Mouse (Mus musculus) megakaryocyte, embryonic 14.5 days (primary cell): ENCODE results near the gene Cbx5. TPM values are rescaled to one million over a fixed set of nuclear protein-coding genes. Genes with fewer than 3 reads are reported as not detected.

ENCODE experiments used
- H3K27me3 ChIP-seq: replicated peaks from 2 replicates; pipeline ENCODE3; 2012; ENCODE audit warnings: inconsistent platforms
- H3K36me3 ChIP-seq: replicated peaks from 2 replicates; pipeline ENCODE3; 2012; ENCODE audit warnings: low read length, inconsistent platforms, mixed read lengths
- H3K4me1 ChIP-seq: 2 replicates; pipeline ENCODE4 v1.6.1; 2012; ENCODE audit warnings: inconsistent platforms
- H3K4me3 ChIP-seq: replicated peaks from 2 replicates; pipeline ENCODE3; 2012; ENCODE audit warnings: moderate library complexity, mild to moderate bottlenecking, inconsistent platforms
- H3K9me3 ChIP-seq: 2 replicates; pipeline ENCODE4 v1.6.1; 2012; ENCODE audit warnings: inconsistent platforms
- FLI1 ChIP-seq: IDR thresholded peaks from 2 replicates; pipeline ENCODE4 v1.6.1; 2012; ENCODE audit warnings: low read length, inconsistent platforms, mixed read lengths
- GATA1 ChIP-seq: IDR thresholded peaks from 3 replicates; pipeline ENCODE4 v1.6.1; 2012; ENCODE audit warnings: mixed read lengths, low read length, inconsistent platforms, borderline replicate concordance
- polyA plus RNA-seq: library from polyadenylated mRNA; stranded (reverse); fragments of >175 nt; gene quantifications from 2 replicates; pipeline ENCODE4 v1.2.3, GENCODE M21; 2012; ENCODE audit warnings: low replicate concordance; ENCODE audit not compliant: insufficient read depth

The Cbx5 gene
- polyA plus RNA-seq, 1 experiment: 1.5 TPM

- Histone ChIP-seq H3K27me3 (no peaks in the 10 kb centered on the region), H3K9me3 (no peaks in the 10 kb centered on the region), H3K4me1 (peaks cover 71% of the 10 kb centered on the region), H3K4me3 (peak within 1 kb of the TSS; percentile 96), H3K36me3 (peaks cover 15% of the 10 kb centered on the region)
- TF ChIP-seq FLI1: no peak
- no peak for TF ChIP-seq GATA1
Measured at GRCm38 (mm10) chr15:103272419-103273279, 33.0 kb upstream of the Cbx5 start, which contains the start of gene Copz1. Copz1 (plus strand) TSS chr15:103272714.

DNA sequence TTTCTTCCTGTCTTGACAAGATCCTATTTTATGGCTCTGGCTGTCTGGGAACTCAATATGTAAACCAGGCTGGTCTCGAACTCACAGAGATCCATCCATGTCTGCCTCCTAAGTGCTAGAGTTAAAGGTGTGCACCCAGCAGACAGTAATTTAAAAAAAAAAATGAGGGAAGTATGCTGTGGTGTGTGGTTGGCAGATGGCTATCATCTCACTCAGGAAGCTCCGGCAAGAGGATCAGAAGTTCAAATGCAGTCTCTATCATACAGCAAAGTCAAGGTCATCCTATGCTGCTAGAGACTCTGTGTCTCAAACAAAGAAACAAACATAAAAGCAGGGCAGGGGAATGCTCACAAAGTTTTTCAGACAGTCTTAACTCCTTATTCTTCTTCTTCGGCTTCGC, 29.3 kb upstream of the Cbx5 start:
- TF ChIP-seq GATA1 (no peak), FLI1 (no peak)
- no peaks in the 10 kb centered on the region for H3K27me3 ChIP-seq
- peaks cover 2% of the 10 kb centered on the region for H3K36me3 ChIP-seq
- peaks cover 62% of the 10 kb centered on the region for H3K4me1 ChIP-seq
- H3K9me3 ChIP-seq: no peaks in the 10 kb centered on the region
- no peak overlapping the region for H3K4me3 ChIP-seq

DNA sequence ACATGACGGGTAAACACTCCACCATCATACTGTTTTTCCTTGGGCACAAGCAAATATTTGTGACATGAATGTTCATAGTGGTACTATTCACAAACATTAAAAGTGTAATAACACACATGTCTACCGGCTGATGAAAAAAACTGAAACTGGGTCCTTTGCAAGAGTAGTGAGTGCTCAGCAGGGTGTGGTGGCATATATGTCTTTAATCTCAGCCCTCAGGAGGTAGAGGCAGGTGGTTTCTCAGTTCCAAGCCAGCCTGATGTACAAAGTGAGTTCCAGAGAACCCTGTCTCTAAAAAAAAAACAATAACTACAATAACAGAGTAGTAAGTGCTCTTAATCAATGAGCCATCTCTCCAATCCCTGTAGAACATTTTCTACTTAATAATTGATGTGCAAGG, 25.2 kb upstream of the Cbx5 start:
- H3K36me3 ChIP-seq: no peaks in the 10 kb centered on the region
- no peaks in the 10 kb centered on the region for H3K27me3 ChIP-seq
- no peak overlapping the region for H3K4me3 ChIP-seq
- peaks cover 83% of the 10 kb centered on the region for H3K4me1 ChIP-seq
- TF ChIP-seq GATA1 (no peak), FLI1 (no peak)
- H3K9me3 ChIP-seq: no peaks in the 10 kb centered on the region

DNA sequence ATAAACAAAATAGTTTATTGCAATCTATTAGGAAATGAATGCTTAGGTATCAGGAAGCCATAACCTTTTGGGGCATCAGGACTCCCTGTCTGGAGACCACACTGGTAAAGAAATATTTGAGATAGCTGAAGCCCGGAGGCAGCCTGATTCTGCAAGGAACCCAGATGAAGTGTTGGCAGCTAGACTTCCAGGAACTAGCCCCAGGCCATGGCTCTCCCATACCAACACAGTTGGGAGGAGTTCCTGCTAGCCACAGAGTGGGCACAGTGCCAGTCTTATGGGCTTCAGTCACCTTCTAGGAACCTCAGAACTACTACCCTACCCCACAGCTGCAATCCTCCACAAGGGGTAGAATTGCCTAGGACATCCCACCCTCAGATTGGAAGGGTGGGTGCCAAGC, 20.4 kb upstream of the Cbx5 start:
- Histone ChIP-seq H3K4me1 (peaks cover 90% of the 10 kb centered on the region), H3K27me3 (no peaks in the 10 kb centered on the region), H3K36me3 (peaks cover 2% of the 10 kb centered on the region), H3K9me3 (no peaks in the 10 kb centered on the region), H3K4me3 (peak overlapping the region; percentile 82)
- TF ChIP-seq GATA1 (no peak), FLI1 (no peak)

DNA sequence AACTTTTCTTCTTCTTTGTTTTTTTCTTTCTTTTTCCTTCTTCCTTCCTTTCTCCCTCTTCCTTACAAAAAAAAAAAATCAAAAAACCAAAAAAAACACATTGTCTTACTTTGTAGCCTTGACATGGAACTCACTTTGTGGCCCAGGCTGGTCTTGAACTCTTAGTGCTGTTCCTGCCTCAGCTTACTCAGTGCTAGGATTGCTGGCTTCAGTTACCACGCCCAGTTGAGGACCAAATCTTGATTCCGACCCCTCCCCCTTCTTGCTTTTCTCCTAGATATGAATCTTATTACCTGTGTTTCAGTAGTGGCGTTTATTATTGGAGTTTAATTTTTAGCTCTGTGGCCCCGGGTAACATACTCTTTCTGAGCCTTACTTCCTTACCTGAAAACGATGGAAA, 19.5 kb upstream of the Cbx5 start:
- peaks cover 81% of the 10 kb centered on the region for H3K4me1 ChIP-seq

GRCm38 (mm10) chr15:103257790-103258728, 18.4 kb upstream of the Cbx5 start, which contains the start of gene Nfe2:
Nfe2 (minus strand) TSS chr15:103258403.
- Histone ChIP-seq H3K36me3 (peaks cover 12% of the 10 kb centered on the region), H3K4me3 (peak within 1 kb of the TSS; percentile 97), H3K4me1 (peaks cover 70% of the 10 kb centered on the region), H3K9me3 (no peaks in the 10 kb centered on the region), H3K27me3 (no peaks in the 10 kb centered on the region)
- TF ChIP-seq GATA1 (peak; percentile 97), FLI1 (peak; percentile 96)

More for the DNA sequence above, 19.5 kb upstream of the Cbx5 start:
- TF ChIP-seq GATA1 (no peak), FLI1 (no peak)
- Histone ChIP-seq H3K4me3 (peak overlapping the region; percentile 97), H3K27me3 (no peaks in the 10 kb centered on the region), H3K36me3 (peaks cover 2% of the 10 kb centered on the region), H3K9me3 (no peaks in the 10 kb centered on the region)

DNA sequence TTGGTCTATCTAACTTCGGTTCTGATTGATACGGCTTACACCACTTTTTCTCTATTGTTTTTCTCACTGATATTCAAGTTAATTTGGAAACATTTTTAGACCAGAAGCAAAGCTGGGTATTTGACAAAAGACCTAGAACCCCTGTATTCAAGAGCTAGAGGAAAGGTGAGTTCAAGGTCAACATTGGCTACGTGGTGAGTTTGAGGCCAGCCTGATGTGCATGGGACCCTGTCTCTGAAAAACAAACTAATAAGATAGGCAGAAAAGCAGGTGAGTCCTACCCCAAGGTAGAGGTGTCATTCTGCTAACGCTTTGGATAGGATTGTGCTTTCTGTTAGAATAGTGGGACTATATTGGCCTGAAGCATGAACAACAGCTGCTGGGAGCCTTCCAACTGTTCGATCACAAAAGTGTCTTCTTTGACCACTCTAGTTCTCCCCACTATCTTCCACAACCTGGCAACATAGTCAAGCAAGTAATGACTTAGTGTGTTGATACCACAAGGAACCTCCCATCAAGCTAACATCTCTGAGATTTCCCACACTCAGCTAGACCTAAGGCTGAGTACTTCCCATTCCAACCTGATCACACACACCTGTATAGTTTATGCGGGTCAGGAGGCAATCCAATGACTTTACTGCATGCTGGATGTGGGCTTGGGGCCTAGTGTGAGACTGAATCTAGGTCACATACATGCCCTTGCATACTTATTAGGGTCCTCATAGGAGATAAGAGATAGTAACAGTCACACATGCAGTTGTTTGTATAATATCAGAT, 16.8 kb upstream of the Cbx5 start:
- no peaks in the 10 kb centered on the region for H3K9me3 ChIP-seq
- no peaks in the 10 kb centered on the region for H3K27me3 ChIP-seq
- H3K4me3 ChIP-seq: peak overlapping the region; percentile 97
- no peak for TF ChIP-seq FLI1
- no peak for TF ChIP-seq GATA1
- peaks cover 29% of the 10 kb centered on the region for H3K36me3 ChIP-seq
- peaks cover 69% of the 10 kb centered on the region for H3K4me1 ChIP-seq

- Histone ChIP-seq H3K4me3 (peak overlapping the region; percentile 97), H3K9me3 (no peaks in the 10 kb centered on the region), H3K27me3 (no peaks in the 10 kb centered on the region), H3K4me1 (peaks cover 69% of the 10 kb centered on the region), H3K36me3 (peaks cover 41% of the 10 kb centered on the region)
- no peak for TF ChIP-seq GATA1
- TF ChIP-seq FLI1: no peak
Measured at GRCm38 (mm10) chr15:103255169-103255568, 15.6 kb upstream of the Cbx5 start.

DNA sequence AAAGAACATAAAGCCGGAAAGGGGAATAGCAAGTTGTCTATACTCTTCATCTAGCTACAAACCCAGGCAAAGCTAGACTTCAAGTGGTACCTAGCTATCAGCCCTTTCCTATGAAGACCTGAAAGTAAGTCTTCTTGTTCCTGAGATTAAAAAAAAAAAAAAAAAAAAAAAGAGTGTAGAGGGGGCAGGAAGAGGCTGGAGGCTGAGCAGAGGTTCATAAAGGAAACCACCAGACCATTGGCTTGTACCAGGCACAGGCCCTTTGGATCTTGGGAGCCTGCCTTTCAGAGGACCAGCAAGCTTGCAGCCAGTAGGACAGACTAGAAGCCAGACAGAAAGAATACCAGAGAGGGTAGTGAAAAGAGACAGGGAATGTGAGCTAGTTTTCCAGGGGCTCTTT, 13.7 kb upstream of the Cbx5 start:
- H3K27me3 ChIP-seq: no peaks in the 10 kb centered on the region
- no peak for TF ChIP-seq GATA1
- TF ChIP-seq FLI1: no peak
- peak overlapping the region; percentile 97 for H3K4me3 ChIP-seq
- H3K9me3 ChIP-seq: no peaks in the 10 kb centered on the region
- peaks cover 58% of the 10 kb centered on the region for H3K36me3 ChIP-seq
- H3K4me1 ChIP-seq: peaks cover 70% of the 10 kb centered on the region
